Comparison of ENCODE assay signal across 8 mouse cellular contexts in the genomic region with DNA sequence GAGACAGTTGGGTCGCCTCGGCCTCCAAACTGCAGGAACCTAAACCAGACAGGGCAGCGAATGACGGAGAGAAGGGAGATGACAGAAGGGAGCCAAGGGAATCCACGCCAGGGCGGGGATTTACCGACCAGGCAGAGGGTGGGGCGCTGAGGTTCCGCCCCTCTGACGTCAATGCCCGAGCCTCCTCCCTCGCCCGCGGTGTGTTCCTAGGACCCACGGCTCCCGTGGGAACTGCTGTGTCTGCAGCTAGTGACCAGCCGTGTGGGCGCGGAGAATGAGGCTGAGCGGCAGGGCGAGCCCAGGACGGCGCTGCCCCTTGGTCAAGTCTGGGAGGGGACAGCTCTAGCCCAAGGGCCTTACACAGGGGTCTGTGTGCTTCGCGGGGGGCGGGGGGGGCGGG. TPM values are rescaled to one million over a fixed set of nuclear protein-coding genes. Genes with fewer than 3 reads are reported as not detected.
DNase-seq lines count a peak whose midpoint lies in the region; ATAC-seq and TF ChIP-seq lines count a peak whose summit lies in the region.

No protein-coding gene starts in this region.

- H3K9me3 ChIP-seq in forebrain, postnatal 0 days (ENCODE audit: low read length), result no peaks in the 10 kb centered on the region
- peaks cover 5% of the 10 kb centered on the region for H3K9me3 ChIP-seq in hindbrain, embryonic 10.5 days

- no peaks in the 10 kb centered on the region for H3K36me3 ChIP-seq in forebrain, postnatal 0 days (ENCODE audit: insufficient read depth)
- no peaks in the 10 kb centered on the region for H3K36me3 ChIP-seq in hindbrain, embryonic 10.5 days

- no peak for TF ChIP-seq CTCF in forebrain, postnatal 0 days (IDR thresholded peaks at IDR 0.05; ENCODE audit: low read depth)

- DNase-seq in MEL-GATA-1-ER (ENCODE audit: extremely low read depth, low read depth), result peak; percentile 50
- DNase-seq in cerebellum, adult 18-20 months, result peak; percentile 85 to 86
- peak; percentile 43 for DNase-seq in forebrain, postnatal 0 days
- DNase-seq in hindbrain, embryonic 10.5 days (ENCODE audit: low spot score), result peak; percentile 64
- peak; percentile 52 to 62 for DNase-seq in layer of hippocampus, postnatal 14 days (ENCODE audit: low spot score in 2 of 2)
- DNase-seq in lung, postnatal 10 days, result peak; percentile 88
- peak; percentile 64 for DNase-seq in retina, adult 2 months (ENCODE audit: low read depth, low spot score)
- DNase-seq in thymus, postnatal 4 days, result peak; percentile 80

- no peaks in the 10 kb centered on the region for H3K4me1 ChIP-seq in forebrain, postnatal 0 days (ENCODE audit: insufficient read depth)
- H3K4me1 ChIP-seq in hindbrain, embryonic 10.5 days (replicated peaks), result peaks cover 21% of the 10 kb centered on the region

- H3K27me3 ChIP-seq in forebrain, postnatal 0 days (ENCODE audit: insufficient read depth, low read length), result peaks cover 11% of the 10 kb centered on the region; the same call in 1 of the 2 replicates
- peaks cover 31% of the 10 kb centered on the region for H3K27me3 ChIP-seq in hindbrain, embryonic 10.5 days (ENCODE audit: insufficient read depth, poor library complexity, severe bottlenecking)

- H3K9ac ChIP-seq in forebrain, postnatal 0 days, result peak overlapping the region; percentile 39

- peak overlapping the region; percentile 43 for H3K4me3 ChIP-seq in forebrain, postnatal 0 days (ENCODE audit: low read depth, low read length)
- peak overlapping the region; percentile 58 for H3K4me3 ChIP-seq in hindbrain, embryonic 10.5 days

- 5% methylated on average over 27 of the region's 27 CpGs for WGBS in forebrain, postnatal 0 days
- under 1% methylated on average over 27 of the region's 27 CpGs for WGBS in hindbrain, embryonic 10.5 days

- peak; percentile 60; the same call in 1 of the 2 replicates for ATAC-seq in forebrain, postnatal 0 days

- H3K27ac ChIP-seq in forebrain, postnatal 0 days (ENCODE audit: low read depth, low read length), result no peak overlapping the region
- H3K27ac ChIP-seq in hindbrain, embryonic 10.5 days, result 0 out of 2 replicates have a peak overlapping the region, but pooled peaks have one; percentile 24

- H3K4me2 ChIP-seq in forebrain, postnatal 0 days (ENCODE audit: low read depth), result peak overlapping the region; percentile 89

RNA-seq across cellular contexts. Expression of a gene that starts 11.9 kb away (rescaled TPM):
- total RNA-seq in forebrain, postnatal 0 days (2014; rRNA removed), result 0.23 and 0.62 TPM in 2 replicates
- polyA plus RNA-seq in forebrain, postnatal 0 days (2015; fragmentation: Nextera tagmentation; extraction: Ambion mirVana), result 0.31 TPM in 2 replicates
- polyA plus RNA-seq in hindbrain, embryonic 10.5 days (2016; fragmentation: Nextera tagmentation; extraction: Ambion mirVana), result 1.2 and 2.1 TPM in 2 replicates
- total RNA-seq in layer of hippocampus, postnatal 14 days (2021), result under 1 TPM in 1 of 2 experiments, not detected in 1; 0.17 TPM

RNA-seq across cellular contexts. Expression of a gene that starts 30.3 kb away (rescaled TPM):
- 25.7 and 32.1 TPM in 2 replicates for total RNA-seq in forebrain, postnatal 0 days (2014; rRNA removed)
- polyA plus RNA-seq in forebrain, postnatal 0 days (2015; fragmentation: Nextera tagmentation; extraction: Ambion mirVana), result 14.3 and 17.7 TPM in 2 replicates
- 1.1 and 1.3 TPM in 2 replicates for polyA plus RNA-seq in hindbrain, embryonic 10.5 days (2016; fragmentation: Nextera tagmentation; extraction: Ambion mirVana)
- total RNA-seq in layer of hippocampus, postnatal 14 days (2021), result 100 to 1,000 TPM; 188 to 190 TPM

RNA-seq across cellular contexts. Expression of a gene that starts 50.7 kb away (rescaled TPM):
- 0.23 TPM in 1 of 2 replicates, not detected in the other for total RNA-seq in forebrain, postnatal 0 days (2014; rRNA removed)
- 0.40 and 0.92 TPM in 2 replicates for polyA plus RNA-seq in forebrain, postnatal 0 days (2015; fragmentation: Nextera tagmentation; extraction: Ambion mirVana)
- 3.9 and 5.6 TPM in 2 replicates for polyA plus RNA-seq in hindbrain, embryonic 10.5 days (2016; fragmentation: Nextera tagmentation; extraction: Ambion mirVana)
- total RNA-seq in layer of hippocampus, postnatal 14 days (2021), result not detected
